Comparison of ENCODE assay signal across 8 mouse cellular contexts in genomic region chr12:70111367-70112089, GRCm38 (mm10). TPM values are rescaled to one million over a fixed set of nuclear protein-coding genes. Genes with fewer than 3 reads are reported as not detected.
DNase-seq lines count a peak whose midpoint lies in the region; ATAC-seq and TF ChIP-seq lines count a peak whose summit lies in the region.

No protein-coding gene starts in this region.

- no peaks in the 10 kb centered on the region for H3K9me3 ChIP-seq in heart, embryonic 13.5 days
- no peaks in the 10 kb centered on the region for H3K9me3 ChIP-seq in kidney, postnatal 0 days (replicated peaks; ENCODE audit: low read length)
- H3K9me3 ChIP-seq in liver, postnatal 0 days (ENCODE audit: low read length): no peaks in the 10 kb centered on the region
- no peaks in the 10 kb centered on the region for H3K9me3 ChIP-seq in neural tube, embryonic 13.5 days

- H3K27ac ChIP-seq in heart, embryonic 13.5 days (replicated peaks): peak overlapping the region; percentile 79
- peak overlapping the region; percentile 92 for H3K27ac ChIP-seq in kidney, postnatal 0 days
- H3K27ac ChIP-seq in liver, postnatal 0 days (ENCODE audit: low read depth): peak overlapping the region; percentile 89
- peak overlapping the region; percentile 92 for H3K27ac ChIP-seq in neural tube, embryonic 13.5 days (replicated peaks)
- no peak overlapping the region for H3K27ac ChIP-seq in testis, adult 2 months (ENCODE audit: control insufficient read depth, insufficient read depth, low read depth, low read length)

- peak overlapping the region; percentile 100 for H3K4me2 ChIP-seq in heart, embryonic 13.5 days
- H3K4me2 ChIP-seq in kidney, postnatal 0 days (ENCODE audit: low read length): peak overlapping the region; percentile 100
- H3K4me2 ChIP-seq in liver, postnatal 0 days (ENCODE audit: low read depth, low read length): peak overlapping the region; percentile 99
- peak overlapping the region; percentile 87 for H3K4me2 ChIP-seq in neural tube, embryonic 13.5 days

- ATAC-seq in erythroid progenitor cell, adult 5-6 weeks (replicated peaks; ENCODE audit: low FRiP score, poor library complexity, severe bottlenecking): peak; percentile 96
- ATAC-seq in heart, embryonic 13.5 days (ENCODE audit: extremely low read depth, insufficient number of reproducible peaks, low FRiP score, low TSS enrichment): peak; percentile 67; the same call in 1 of the 2 replicates
- ATAC-seq in kidney, postnatal 0 days (replicated peaks; ENCODE audit: low FRiP score, low read depth): peak; percentile 85
- ATAC-seq in liver, postnatal 0 days: peak; percentile 87
- peak; percentile 83 for ATAC-seq in neural tube, embryonic 13.5 days (ENCODE audit: low read depth)

- H3K4me3 ChIP-seq in heart, embryonic 13.5 days: peak overlapping the region; percentile 68
- H3K4me3 ChIP-seq in kidney, postnatal 0 days (replicated peaks; ENCODE audit: low read depth, low read length): peak overlapping the region; percentile 84
- peak overlapping the region; percentile 84 for H3K4me3 ChIP-seq in liver, postnatal 0 days (ENCODE audit: low read depth, low read length)
- peak overlapping the region; percentile 77 for H3K4me3 ChIP-seq in neural tube, embryonic 13.5 days
- peak overlapping the region; percentile 63 for H3K4me3 ChIP-seq in testis, adult 2 months (ENCODE audit: control insufficient read depth, low read depth, low read length)

- WGBS in heart, embryonic 13.5 days: under 1% methylated on average over 92 of the region's 101 CpGs
- under 1% methylated on average over 77 of the region's 101 CpGs for WGBS in kidney, postnatal 0 days
- WGBS in liver, postnatal 0 days (ENCODE audit: insufficient replicate concordance): under 1% methylated on average over 73 of the region's 101 CpGs
- WGBS in neural tube, embryonic 13.5 days: under 1% methylated on average over 85 of the region's 101 CpGs

- peak overlapping the region; percentile 91 for H3K9ac ChIP-seq in heart, embryonic 13.5 days
- H3K9ac ChIP-seq in kidney, postnatal 0 days (ENCODE audit: low read depth, low read length): peak overlapping the region; percentile 94
- H3K9ac ChIP-seq in liver, postnatal 0 days (replicated peaks): peak overlapping the region; percentile 80
- H3K9ac ChIP-seq in neural tube, embryonic 13.5 days: peak overlapping the region; percentile 88

- TF ChIP-seq CTCF in kidney, postnatal 0 days (IDR thresholded peaks at IDR 0.05; ENCODE audit: low read depth): no peak
- no peak for TF ChIP-seq CTCF in liver, postnatal 0 days (IDR thresholded peaks at IDR 0.05; ENCODE audit: low read depth)
- no peak for TF ChIP-seq CTCF in testis, adult 2 months (IDR thresholded peaks at IDR 0.05; ENCODE audit: control insufficient read depth, insufficient read depth, insufficient replicate concordance, low read depth, low read length)

- TF ChIP-seq EP300 in liver, postnatal 0 days (IDR thresholded peaks at IDR 0.05; ENCODE audit: low read depth): no peak

- TF ChIP-seq POLR2A in testis, adult 2 months (IDR thresholded peaks at IDR 0.05; ENCODE audit: control insufficient read depth, low read depth, low read length): no peak

- no peaks in the 10 kb centered on the region for H3K27me3 ChIP-seq in heart, embryonic 13.5 days (replicated peaks)
- no peaks in the 10 kb centered on the region for H3K27me3 ChIP-seq in kidney, postnatal 0 days (ENCODE audit: insufficient read depth, low read length)
- H3K27me3 ChIP-seq in liver, postnatal 0 days (ENCODE audit: insufficient read depth, low read length): 0 out of 2 replicates have a peak, but pooled peaks cover 4% of the 10 kb centered on the region
- H3K27me3 ChIP-seq in neural tube, embryonic 13.5 days: no peaks in the 10 kb centered on the region
- H3K27me3 ChIP-seq in testis, adult 2 months (ENCODE audit: control insufficient read depth, insufficient read depth, low read length): 0 out of 2 replicates have a peak, but pooled peaks cover 2% of the 10 kb centered on the region

- H3K4me1 ChIP-seq in heart, embryonic 13.5 days: peaks cover 28% of the 10 kb centered on the region
- H3K4me1 ChIP-seq in kidney, postnatal 0 days (replicated peaks; ENCODE audit: insufficient read depth, low read length): peaks cover 12% of the 10 kb centered on the region; the same call in 1 of the 2 replicates
- H3K4me1 ChIP-seq in liver, postnatal 0 days (ENCODE audit: insufficient read depth): peaks cover 8% of the 10 kb centered on the region
- peaks cover 55% of the 10 kb centered on the region for H3K4me1 ChIP-seq in neural tube, embryonic 13.5 days (replicated peaks)
- H3K4me1 ChIP-seq in testis, adult 2 months (ENCODE audit: control insufficient read depth, insufficient read depth, low read length): peaks cover 15% of the 10 kb centered on the region

- no peaks in the 10 kb centered on the region for H3K36me3 ChIP-seq in heart, embryonic 13.5 days
- no peaks in the 10 kb centered on the region for H3K36me3 ChIP-seq in kidney, postnatal 0 days (ENCODE audit: insufficient read depth, low read length)
- no peaks in the 10 kb centered on the region for H3K36me3 ChIP-seq in liver, postnatal 0 days (replicated peaks; ENCODE audit: insufficient read depth, low read length)
- no peaks in the 10 kb centered on the region for H3K36me3 ChIP-seq in neural tube, embryonic 13.5 days
- no peaks in the 10 kb centered on the region for H3K36me3 ChIP-seq in testis, adult 2 months (ENCODE audit: control insufficient read depth, insufficient read depth, low read length)

- DNase-seq in CD8-positive naive resting alpha-beta T cell, adult 2 months (ENCODE audit: low read depth in 2 of 2, low spot score in 2 of 2): peak; percentile 38 to 51
- peak; percentile 17 for DNase-seq in c-Kit-negative CD71-positive TER-119-positive erythroid progenitor cells, embryonic 14.5 days (ENCODE audit: low read depth, low spot score)
- DNase-seq in kidney, postnatal 0 days (ENCODE audit: low spot score): peak; percentile 89
- DNase-seq in liver, postnatal 0 days: peak; percentile 79

RNA-seq across cellular contexts. Expression of gene Nin, which starts 2.0 kb away (rescaled TPM):
- total RNA-seq in erythroid progenitor cell, adult 5-6 weeks (2015; ENCODE audit: low replicate concordance): 16.2 and 36.0 TPM in 2 replicates
- 22.6 and 30.4 TPM in 2 replicates for total RNA-seq in erythroid progenitor cell, adult 5-6 weeks (2017; ENCODE audit: low replicate concordance)
- 6.0 and 7.1 TPM in 2 replicates for polyA plus RNA-seq in heart, embryonic 13.5 days (2015; fragmentation: Nextera tagmentation; extraction: Ambion mirVana)
- polyA plus RNA-seq in kidney, postnatal 0 days (2015; fragmentation: Nextera tagmentation; extraction: Ambion mirVana): 7.6 and 7.9 TPM in 2 replicates
- polyA plus RNA-seq in liver, postnatal 0 days (2015; fragmentation: Nextera tagmentation; extraction: Ambion mirVana): 1.9 and 2.9 TPM in 2 replicates
- polyA plus RNA-seq in neural tube, embryonic 13.5 days (2015; fragmentation: Nextera tagmentation; extraction: Ambion mirVana): 11.5 and 12.1 TPM in 2 replicates
- 0.36 and 0.79 TPM in 2 replicates for polyA plus RNA-seq in testis, adult 2 months (2012; rRNA removed)

RNA-seq across cellular contexts. Expression of gene Abhd12b, which starts 42.4 kb away (rescaled TPM):
- total RNA-seq in erythroid progenitor cell, adult 5-6 weeks (2015; ENCODE audit: low replicate concordance): not detected in 2 replicates
- not detected in 2 replicates for total RNA-seq in erythroid progenitor cell, adult 5-6 weeks (2017; ENCODE audit: low replicate concordance)
- polyA plus RNA-seq in heart, embryonic 13.5 days (2015; fragmentation: Nextera tagmentation; extraction: Ambion mirVana): not detected in 2 replicates
- not detected in 2 replicates for polyA plus RNA-seq in kidney, postnatal 0 days (2015; fragmentation: Nextera tagmentation; extraction: Ambion mirVana)
- not detected in 2 replicates for polyA plus RNA-seq in liver, postnatal 0 days (2015; fragmentation: Nextera tagmentation; extraction: Ambion mirVana)
- 0.13 TPM in 1 of 2 replicates, not detected in the other for polyA plus RNA-seq in neural tube, embryonic 13.5 days (2015; fragmentation: Nextera tagmentation; extraction: Ambion mirVana)
- not detected in 2 replicates for polyA plus RNA-seq in testis, adult 2 months (2012; rRNA removed)

Comparison
In these comparisons a context has a peak if more than half of its experiments do, and no peak if none do; other contexts are left out.
1. DNase-seq: peak in every context shown above with its lines; median percentile 89 in kidney, postnatal 0 days; 79 in liver, postnatal 0 days; 44 in CD8-positive naive resting alpha-beta T cell, adult 2 months; 17 in c-Kit-negative CD71-positive TER-119-positive erythroid progenitor cells, embryonic 14.5 days.